Mouse (Mus musculus) hindbrain, embryonic 11.5 days (tissue): ENCODE results near the gene Arhgap17. TPM values are rescaled to one million over a fixed set of nuclear protein-coding genes. Genes with fewer than 3 reads are reported as not detected.

Experiments used
- ATAC-seq: fragments of 200-750 bp; cut with Nextera tagmentation; 2 replicates; pipeline ENCODE4 v1.8.0; 2017; ENCODE audit warnings: mild to moderate bottlenecking, moderate TSS enrichment, moderate library complexity; ENCODE audit not compliant: low FRiP score
- DNase-seq: peaks from one replicate; pipeline ENCODE4 v3.0.0-alpha.2; 2015; ENCODE audit warnings: low spot score
- H3K27ac ChIP-seq: fragments of 300-500 bp; sonication (generic); 2 replicates; pipeline ENCODE4 v1.5.1; 2014; ENCODE audit warnings: mild to moderate bottlenecking, low read depth, low read length
- H3K27me3 ChIP-seq: fragments of 300-500 bp; sonication (generic); 2 replicates; pipeline ENCODE4 v1.6.1; 2014; ENCODE audit warnings: mild to moderate bottlenecking, low read length, moderate library complexity, mixed read lengths; ENCODE audit not compliant: control insufficient read depth, insufficient read depth
- H3K36me3 ChIP-seq: fragments of 300-500 bp; sonication (generic); 2 replicates; pipeline ENCODE4 v1.6.1; 2014; ENCODE audit warnings: mild to moderate bottlenecking, low read length, moderate library complexity, mixed read lengths; ENCODE audit not compliant: control insufficient read depth, insufficient read depth
- H3K4me1 ChIP-seq: fragments of 300-500 bp; sonication (generic); replicated peaks from 2 replicates; pipeline ENCODE4 v1.6.1; 2014; ENCODE audit warnings: low read length, mixed read lengths; ENCODE audit not compliant: control insufficient read depth, insufficient read depth
- H3K4me2 ChIP-seq: fragments of 300-500 bp; sonication (generic); replicated peaks from 2 replicates; pipeline ENCODE4 v1.6.1; 2014; ENCODE audit warnings: mild to moderate bottlenecking, low read depth, low read length
- H3K4me3 ChIP-seq: fragments of 300-500 bp; sonication (generic); 2 replicates; pipeline ENCODE4 v1.5.1; 2014; ENCODE audit warnings: low read depth, low read length
- H3K9ac ChIP-seq: fragments of 300-500 bp; sonication (generic); 2 replicates; pipeline ENCODE4 v1.6.1; 2014; ENCODE audit warnings: low read depth, low read length
- H3K9me3 ChIP-seq: fragments of 300-500 bp; sonication (generic); 2 replicates; pipeline ENCODE4 v1.6.1; 2016; ENCODE audit warnings: low read length; ENCODE audit not compliant: control insufficient read depth
- WGBS: fragments of 180-500 bp; shearing (Covaris S2); extraction: QIAGEN DNeasy Blood & Tissue Kit; methylation state at CpG from one replicate; pipeline ENCODE4 v1.1.7; 2014; 5-methylcytosine and 5-hydroxymethylcytosine counted together
- polyA plus RNA-seq: library from polyadenylated mRNA; unstranded; fragments of >200 nt; fragmentation: Nextera tagmentation; extraction: Ambion mirVana; gene quantifications from 2 replicates; pipeline ENCODE4 v1.2.1, GENCODE M21; 2014

Arhgap17 gene
- polyA plus RNA-seq, 1 experiment from 2014 or later, result 23.6 TPM

GRCm38 (mm10) chr7:123401121-123401520 is 31.4 kb upstream of the Arhgap17 start:
- no peak for ATAC-seq
- H3K4me2 ChIP-seq, result no peak overlapping the region
- H3K27ac ChIP-seq, result no peak overlapping the region
- 83% methylated on average over 3 of the region's 3 CpGs for WGBS
- no peak overlapping the region for H3K4me3 ChIP-seq
- no peaks in the 10 kb centered on the region for H3K4me1 ChIP-seq
- H3K36me3 ChIP-seq, result peaks cover 3% of the 10 kb centered on the region; the same call in 1 of the 2 replicates
- no peaks in the 10 kb centered on the region for H3K27me3 ChIP-seq
- H3K9ac ChIP-seq, result no peak overlapping the region
- DNase-seq, result no peak
- no peaks in the 10 kb centered on the region for H3K9me3 ChIP-seq

- Histone ChIP-seq H3K9ac (no peak overlapping the region), H3K4me2 (no peak overlapping the region), H3K4me1 (no peaks in the 10 kb centered on the region), H3K9me3 (no peaks in the 10 kb centered on the region), H3K4me3 (no peak overlapping the region), H3K27ac (no peak overlapping the region), H3K36me3 (no peaks in the 10 kb centered on the region), H3K27me3 (no peaks in the 10 kb centered on the region)
- DNase-seq (no peak), ATAC-seq (no peak)
- WGBS, result 89% methylated on average over 4 of the region's 4 CpGs
Observed at GRCm38 (mm10) chr7:123399286-123399685, 29.6 kb upstream of the Arhgap17 start.

- DNase-seq (peak; percentile 76), ATAC-seq (peak; percentile 40; the same call in 1 of the 2 replicates)
- H3K4me2 ChIP-seq, result no peak overlapping the region
- H3K4me3 ChIP-seq, result no peak overlapping the region
- H3K9ac ChIP-seq, result no peak overlapping the region
- H3K36me3 ChIP-seq, result no peaks in the 10 kb centered on the region
- no peak overlapping the region for H3K27ac ChIP-seq
- WGBS, result 29% methylated on average over 7 of the region's 7 CpGs
- H3K9me3 ChIP-seq, result no peaks in the 10 kb centered on the region
- no peaks in the 10 kb centered on the region for H3K4me1 ChIP-seq
- no peaks in the 10 kb centered on the region for H3K27me3 ChIP-seq
Observed at GRCm38 (mm10) chr7:123398828-123399227, 29.1 kb upstream of the Arhgap17 start.

GRCm38 (mm10) chr7:123397931-123398330 is 28.2 kb upstream of the Arhgap17 start:
- no peak for DNase-seq
- H3K9ac ChIP-seq, result no peak overlapping the region
- H3K4me2 ChIP-seq, result no peak overlapping the region
- 93% methylated on average over 8 of the region's 8 CpGs for WGBS
- no peaks in the 10 kb centered on the region for H3K9me3 ChIP-seq
- no peaks in the 10 kb centered on the region for H3K4me1 ChIP-seq
- H3K27me3 ChIP-seq, result no peaks in the 10 kb centered on the region
- no peak for ATAC-seq
- no peak overlapping the region for H3K4me3 ChIP-seq
- no peaks in the 10 kb centered on the region for H3K36me3 ChIP-seq
- no peak overlapping the region for H3K27ac ChIP-seq

- no peaks in the 10 kb centered on the region for H3K36me3 ChIP-seq
- H3K9me3 ChIP-seq, result no peaks in the 10 kb centered on the region
- no peak overlapping the region for H3K4me3 ChIP-seq
- no peak overlapping the region for H3K4me2 ChIP-seq
- ATAC-seq (no peak), DNase-seq (no peak)
- no peak overlapping the region for H3K9ac ChIP-seq
- H3K27ac ChIP-seq, result no peak overlapping the region
- WGBS, result 88% methylated on average over 8 of the region's 8 CpGs
- H3K27me3 ChIP-seq, result no peaks in the 10 kb centered on the region
- H3K4me1 ChIP-seq, result no peaks in the 10 kb centered on the region
Observed at GRCm38 (mm10) chr7:123397369-123397768, 27.7 kb upstream of the Arhgap17 start.

GRCm38 (mm10) chr7:123396900-123397299 is 27.2 kb upstream of the Arhgap17 start:
- no peak overlapping the region for H3K27ac ChIP-seq
- WGBS, result 82% methylated on average over 5 of the region's 5 CpGs
- H3K4me3 ChIP-seq, result no peak overlapping the region
- no peak overlapping the region for H3K9ac ChIP-seq
- no peak for DNase-seq
- no peaks in the 10 kb centered on the region for H3K36me3 ChIP-seq
- no peaks in the 10 kb centered on the region for H3K9me3 ChIP-seq
- H3K4me2 ChIP-seq, result no peak overlapping the region
- no peaks in the 10 kb centered on the region for H3K27me3 ChIP-seq
- no peaks in the 10 kb centered on the region for H3K4me1 ChIP-seq
- no peak for ATAC-seq

- Histone ChIP-seq H3K27ac (no peak overlapping the region), H3K9me3 (no peaks in the 10 kb centered on the region), H3K36me3 (no peaks in the 10 kb centered on the region), H3K27me3 (no peaks in the 10 kb centered on the region), H3K9ac (no peak overlapping the region), H3K4me1 (no peaks in the 10 kb centered on the region), H3K4me2 (no peak overlapping the region), H3K4me3 (no peak overlapping the region)
- 94% methylated on average over 6 of the region's 6 CpGs for WGBS
- DNase-seq, result no peak
- no peak for ATAC-seq
Observed at GRCm38 (mm10) chr7:123394271-123394670, 24.6 kb upstream of the Arhgap17 start.

GRCm38 (mm10) chr7:123389686-123390280 is 20.1 kb upstream of the Arhgap17 start:
- no peak overlapping the region for H3K4me2 ChIP-seq
- H3K27me3 ChIP-seq, result no peaks in the 10 kb centered on the region
- no peak overlapping the region for H3K4me3 ChIP-seq
- H3K4me1 ChIP-seq, result no peaks in the 10 kb centered on the region
- no peaks in the 10 kb centered on the region for H3K9me3 ChIP-seq
- DNase-seq (no peak), ATAC-seq (no peak)
- 0 out of 2 replicates have a peak, but pooled peaks cover 2% of the 10 kb centered on the region for H3K36me3 ChIP-seq
- 82% methylated on average over 6 of the region's 6 CpGs for WGBS
- no peak overlapping the region for H3K27ac ChIP-seq
- H3K9ac ChIP-seq, result no peak overlapping the region

GRCm38 (mm10) chr7:123385693-123386407 is 16.1 kb upstream of the Arhgap17 start:
- H3K4me1 ChIP-seq, result no peaks in the 10 kb centered on the region
- DNase-seq, result no peak
- no peak overlapping the region for H3K27ac ChIP-seq
- ATAC-seq, result no peak
- H3K9ac ChIP-seq, result no peak overlapping the region
- no peaks in the 10 kb centered on the region for H3K27me3 ChIP-seq
- WGBS, result 69% methylated on average over 11 of the region's 11 CpGs
- 0 out of 2 replicates have a peak, but pooled peaks cover 2% of the 10 kb centered on the region for H3K36me3 ChIP-seq
- no peaks in the 10 kb centered on the region for H3K9me3 ChIP-seq
- H3K4me3 ChIP-seq, result no peak overlapping the region
- no peak overlapping the region for H3K4me2 ChIP-seq
